Mouse (Mus musculus): Measurements from ENCODE around the gene Ncapd2. TPM values are rescaled to one million over a fixed set of nuclear protein-coding genes. Genes with fewer than 3 reads are reported as not detected.

The Ncapd2 gene
- polyA plus RNA-seq, 1 experiment: 84.6 TPM

DNA sequence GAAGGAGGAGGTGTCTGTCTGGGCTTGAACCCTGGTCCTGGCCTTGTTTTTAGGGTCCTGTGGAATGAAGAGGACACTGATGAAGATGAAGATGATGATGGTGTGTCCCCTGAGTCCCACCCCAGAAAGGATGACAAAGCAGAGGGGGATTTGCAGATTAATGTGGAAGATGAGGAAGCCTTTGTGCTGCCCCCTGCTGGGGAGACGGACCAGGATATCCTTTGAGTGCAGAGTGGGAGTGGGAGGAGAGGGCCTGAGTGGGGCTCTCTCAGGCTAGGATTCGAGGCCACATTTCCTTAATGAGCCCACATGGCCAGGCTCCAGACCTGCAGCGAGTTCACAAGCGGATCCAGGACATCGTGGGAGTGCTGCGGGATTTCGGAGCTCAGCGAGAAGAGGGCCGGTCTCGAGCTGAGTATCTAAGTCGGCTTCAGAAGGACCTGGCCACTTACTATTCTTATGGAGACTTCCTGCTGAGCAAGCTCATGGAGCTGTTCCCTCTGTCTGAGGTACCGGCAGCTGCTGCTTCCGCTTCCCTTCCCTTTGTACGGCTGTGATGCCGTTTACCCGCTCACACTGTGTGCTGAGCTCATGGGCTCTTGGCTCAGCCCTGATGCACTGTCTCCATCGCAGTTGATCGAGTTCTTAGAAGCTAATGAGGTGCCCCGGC lies 54.4 kb downstream of the Ncapd2 start:
- H3K27ac ChIP-seq (ENCODE audit: insufficient read depth, low read length): no peak overlapping the region
- H3K36me3 ChIP-seq (ENCODE audit: control insufficient read depth, insufficient read depth, low read length): peaks cover 44% of the 10 kb centered on the region
- WGBS: 89% methylated on average over 19 of the region's 19 CpGs
- H3K4me1 ChIP-seq (ENCODE audit: control insufficient read depth, insufficient read depth, insufficient read length): peaks cover 5% of the 10 kb centered on the region
- TF ChIP-seq POLR2A (IDR thresholded peaks at IDR 0.05; ENCODE audit: low read depth, low read length) (no peak), CTCF (IDR thresholded peaks at IDR 0.05; ENCODE audit: extremely low read depth, insufficient read depth, insufficient read length, insufficient replicate concordance) (peak; percentile 54; the same call in 1 of the 2 replicates)
- H3K4me3 ChIP-seq (ENCODE audit: extremely low read depth, insufficient read depth, insufficient read length): no peak overlapping the region
- peak in 1 of 2 experiments; percentile 33 for DNase-seq (ENCODE audit: low read depth in 1 of 2, low spot score in 2 of 2)
- H3K27me3 ChIP-seq (ENCODE audit: control insufficient read depth, insufficient read depth, low read length): no peaks in the 10 kb centered on the region

- no peaks in the 10 kb centered on the region for H3K27me3 ChIP-seq (ENCODE audit: control insufficient read depth, insufficient read depth, low read length)
- H3K27ac ChIP-seq (ENCODE audit: insufficient read depth, low read length): 0 out of 2 replicates have a peak overlapping the region, but pooled peaks have one; percentile 44
- TF ChIP-seq CTCF (IDR thresholded peaks at IDR 0.05; ENCODE audit: extremely low read depth, insufficient read depth, insufficient read length, insufficient replicate concordance): no peak
- TF ChIP-seq POLR2A (IDR thresholded peaks at IDR 0.05; ENCODE audit: low read depth, low read length): no peak
- DNase-seq (ENCODE audit: low read depth in 1 of 2, low spot score in 2 of 2): no peak
- peaks cover 5% of the 10 kb centered on the region for H3K4me1 ChIP-seq (ENCODE audit: control insufficient read depth, insufficient read depth, insufficient read length)
- H3K4me3 ChIP-seq (ENCODE audit: extremely low read depth, insufficient read depth, insufficient read length): peak overlapping the region; percentile 94
- peaks cover 35% of the 10 kb centered on the region for H3K36me3 ChIP-seq (ENCODE audit: control insufficient read depth, insufficient read depth, low read length)
- WGBS: 3% methylated on average over 11 of the region's 11 CpGs
These were observed 59.0 kb downstream of the Ncapd2 start for GRCm38 (mm10) chr6:125132470-125132869.

- Histone ChIP-seq H3K27ac (ENCODE audit: insufficient read depth, low read length) (peak within 1 kb of the TSS; percentile 81), H3K36me3 (ENCODE audit: control insufficient read depth, insufficient read depth, low read length) (peaks cover 32% of the 10 kb centered on the region), H3K27me3 (ENCODE audit: control insufficient read depth, insufficient read depth, low read length) (no peaks in the 10 kb centered on the region), H3K4me1 (ENCODE audit: control insufficient read depth, insufficient read depth, insufficient read length) (peaks cover 5% of the 10 kb centered on the region), H3K4me3 (ENCODE audit: extremely low read depth, insufficient read depth, insufficient read length) (peak within 1 kb of the TSS; percentile 94)
- TF ChIP-seq CTCF (IDR thresholded peaks at IDR 0.05; ENCODE audit: extremely low read depth, insufficient read depth, insufficient read length, insufficient replicate concordance) (no peak), POLR2A (IDR thresholded peaks at IDR 0.05; ENCODE audit: low read depth, low read length) (peak; percentile 72)
- under 1% methylated on average over 66 of the region's 66 CpGs for WGBS
- DNase-seq (ENCODE audit: low read depth in 1 of 2, low spot score in 2 of 2): peak; percentile 85
These were observed 60.0 kb downstream of the Ncapd2 start, which contains the start of gene Nop2 for GRCm38 (mm10) chr6:125131302-125132156. TSS of gene Nop2 (plus strand) at chr6:125131909.

GRCm38 (mm10) chr6:125129710-125130402 lies 61.6 kb downstream of the Ncapd2 start:
- H3K4me3 ChIP-seq (ENCODE audit: extremely low read depth, insufficient read depth, insufficient read length): no peak overlapping the region
- peaks cover 33% of the 10 kb centered on the region for H3K36me3 ChIP-seq (ENCODE audit: control insufficient read depth, insufficient read depth, low read length)
- peaks cover 5% of the 10 kb centered on the region for H3K4me1 ChIP-seq (ENCODE audit: control insufficient read depth, insufficient read depth, insufficient read length)
- no peak for DNase-seq (ENCODE audit: low read depth in 1 of 2, low spot score in 2 of 2)
- TF ChIP-seq CTCF (IDR thresholded peaks at IDR 0.05; ENCODE audit: extremely low read depth, insufficient read depth, insufficient read length, insufficient replicate concordance) (no peak), POLR2A (IDR thresholded peaks at IDR 0.05; ENCODE audit: low read depth, low read length) (no peak)
- WGBS: 87% methylated on average over 19 of the region's 20 CpGs
- H3K27me3 ChIP-seq (ENCODE audit: control insufficient read depth, insufficient read depth, low read length): no peaks in the 10 kb centered on the region
- H3K27ac ChIP-seq (ENCODE audit: insufficient read depth, low read length): no peak overlapping the region

GRCm38 (mm10) chr6:125128724-125129123 lies 62.8 kb downstream of the Ncapd2 start:
- TF ChIP-seq POLR2A (IDR thresholded peaks at IDR 0.05; ENCODE audit: low read depth, low read length) (no peak), CTCF (IDR thresholded peaks at IDR 0.05; ENCODE audit: extremely low read depth, insufficient read depth, insufficient read length, insufficient replicate concordance) (no peak)
- 93% methylated on average over 12 of the region's 12 CpGs for WGBS
- Histone ChIP-seq H3K4me3 (ENCODE audit: extremely low read depth, insufficient read depth, insufficient read length) (no peak overlapping the region), H3K27me3 (ENCODE audit: control insufficient read depth, insufficient read depth, low read length) (no peaks in the 10 kb centered on the region), H3K36me3 (ENCODE audit: control insufficient read depth, insufficient read depth, low read length) (peaks cover 39% of the 10 kb centered on the region), H3K27ac (ENCODE audit: insufficient read depth, low read length) (no peak overlapping the region), H3K4me1 (ENCODE audit: control insufficient read depth, insufficient read depth, insufficient read length) (peaks cover 5% of the 10 kb centered on the region)
- DNase-seq (ENCODE audit: low read depth in 1 of 2, low spot score in 2 of 2): no peak

GRCm38 (mm10) chr6:125119387-125119786 lies 72.1 kb downstream of the Ncapd2 start:
- peaks cover 68% of the 10 kb centered on the region for H3K36me3 ChIP-seq (ENCODE audit: control insufficient read depth, insufficient read depth, low read length)
- WGBS: 92% methylated on average over 8 of the region's 8 CpGs
- H3K27me3 ChIP-seq (ENCODE audit: control insufficient read depth, insufficient read depth, low read length): no peaks in the 10 kb centered on the region
- no peak overlapping the region for H3K4me3 ChIP-seq (ENCODE audit: extremely low read depth, insufficient read depth, insufficient read length)
- no peak overlapping the region for H3K27ac ChIP-seq (ENCODE audit: insufficient read depth, low read length)
- H3K4me1 ChIP-seq (ENCODE audit: control insufficient read depth, insufficient read depth, insufficient read length): no peaks in the 10 kb centered on the region
- no peak for DNase-seq (ENCODE audit: low read depth in 1 of 2, low spot score in 2 of 2)
- no peak for TF ChIP-seq POLR2A (IDR thresholded peaks at IDR 0.05; ENCODE audit: low read depth, low read length)
- no peak for TF ChIP-seq CTCF (IDR thresholded peaks at IDR 0.05; ENCODE audit: extremely low read depth, insufficient read depth, insufficient read length, insufficient replicate concordance)

Other genes with a start within 250 kb of the Ncapd2 start
- 106 and 116 TPM in 2 replicates for gene Cops7a, start 226.2 kb downstream of the Ncapd2 start, polyA plus RNA-seq (2012; rRNA removed)
- gene Pianp, start 195.0 kb downstream of the Ncapd2 start, polyA plus RNA-seq (2012; rRNA removed): 3.4 and 5.4 TPM in 2 replicates
- gene Zfp384, start 182.6 kb downstream of the Ncapd2 start, polyA plus RNA-seq (2012; rRNA removed): 52.2 and 54.3 TPM in 2 replicates
- 31.8 and 36.2 TPM in 2 replicates for gene Ing4, start 151.9 kb downstream of the Ncapd2 start, polyA plus RNA-seq (2012; rRNA removed)
- 34.4 and 35.8 TPM in 2 replicates for gene Acrbp, start 142.0 kb downstream of the Ncapd2 start, polyA plus RNA-seq (2012; rRNA removed)
- gene Lpar5, start 123.8 kb downstream of the Ncapd2 start, polyA plus RNA-seq (2012; rRNA removed): 62.1 and 64.3 TPM in 2 replicates
- gene Chd4, start 95.7 kb downstream of the Ncapd2 start, polyA plus RNA-seq (2012; rRNA removed): 87.4 and 196 TPM in 2 replicates
- 14.0 and 16.2 TPM in 2 replicates for gene Nop2, start 59.8 kb downstream of the Ncapd2 start, polyA plus RNA-seq (2012; rRNA removed)
- 58.0 and 66.8 TPM in 2 replicates for gene Iffo1, start 46.5 kb downstream of the Ncapd2 start, polyA plus RNA-seq (2012; rRNA removed)
- 1,160 and 1,333 TPM in 2 replicates for gene Gapdh, start 25.2 kb downstream of the Ncapd2 start, polyA plus RNA-seq (2012; rRNA removed)
- gene Mrpl51, start 100 bp upstream of the Ncapd2 start, polyA plus RNA-seq (2012; rRNA removed): 21.2 and 29.4 TPM in 2 replicates
- gene Vamp1, start 23.9 kb upstream of the Ncapd2 start, polyA plus RNA-seq (2012; rRNA removed): 41.7 and 46.8 TPM in 2 replicates
- 24.4 and 38.0 TPM in 2 replicates for gene Tapbpl, start 40.2 kb upstream of the Ncapd2 start, polyA plus RNA-seq (2012; rRNA removed)
- 87.3 and 98.7 TPM in 2 replicates for gene Cd27, start 45.3 kb upstream of the Ncapd2 start, polyA plus RNA-seq (2012; rRNA removed)
- not detected in 2 replicates for gene Tuba3a, start 94.3 kb upstream of the Ncapd2 start, polyA plus RNA-seq (2012; rRNA removed)
- 22.8 and 24.5 TPM in 2 replicates for gene Ltbr, start 122.2 kb upstream of the Ncapd2 start, polyA plus RNA-seq (2012; rRNA removed)
- gene Scnn1a, start 129.0 kb upstream of the Ncapd2 start, polyA plus RNA-seq (2012; rRNA removed): 1.5 and 2.1 TPM in 2 replicates
- 51.3 and 63.7 TPM in 2 replicates for gene Tnfrsf1a, start 157.7 kb upstream of the Ncapd2 start, polyA plus RNA-seq (2012; rRNA removed)
- not detected in 2 replicates for gene Plekhg6, start 189.1 kb upstream of the Ncapd2 start, polyA plus RNA-seq (2012; rRNA removed)

Data from spleen, adult 2 months (tissue).